In the genomic region with DNA sequence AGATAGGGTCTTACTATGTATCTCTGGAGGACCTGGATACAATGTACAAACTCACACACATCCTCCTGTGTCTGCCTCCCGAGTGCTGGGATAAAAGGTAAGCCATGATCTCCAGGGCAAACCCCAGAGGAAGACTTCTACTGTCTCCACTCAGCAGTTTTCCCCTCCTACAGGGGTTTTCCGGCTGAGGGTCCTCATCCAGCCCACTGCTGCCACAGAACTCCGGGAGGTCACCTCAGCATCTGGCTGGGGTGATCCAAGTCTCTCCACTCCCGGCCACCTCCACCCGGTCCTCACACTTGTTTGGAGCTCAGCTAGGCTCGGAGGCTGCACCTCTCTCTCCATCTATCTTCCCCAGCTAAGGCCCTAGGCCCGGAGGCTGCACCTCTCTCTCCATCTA, we compare ENCODE assay signal across 19 mouse cellular contexts. TPM values are rescaled to one million over a fixed set of nuclear protein-coding genes. Genes with fewer than 3 reads are reported as not detected.
"Had no signal": no experiment of that assay in that cellular context is flagged by ENCODE, and none has a peak within 500 bp of the region (broad histone marks: within the 10 kb centered on the region; RNA-seq: fewer than 3 reads in every experiment).

No protein-coding gene starts in this region.

- H3K27ac ChIP-seq: kidney, postnatal 0 days; layer of hippocampus, adult 2 months; left cerebral cortex, adult 2 months; liver, embryonic 13.5 days; midbrain, embryonic 12.5 days; midbrain, embryonic 15.5 days; neural tube, embryonic 13.5 days; stomach, embryonic 15.5 days had no signal

- H3K4me3 ChIP-seq: layer of hippocampus, adult 2 months; left cerebral cortex, adult 2 months; liver, embryonic 13.5 days; midbrain, embryonic 12.5 days; midbrain, embryonic 15.5 days; myocyte; neural tube, embryonic 13.5 days; stomach, embryonic 15.5 days had no signal

- DNase-seq: kidney, postnatal 25 days; layer of hippocampus, postnatal 36 days; liver, embryonic 13.5 days; lung, adult 2 months; lung, postnatal 14 days; lung, postnatal 4 days; retina, postnatal 1 day; right cerebral cortex, postnatal 25 days; spleen, adult 18-20 months; thymus, postnatal 25 days had no signal

- H3K4me2 ChIP-seq: liver, embryonic 13.5 days; midbrain, embryonic 12.5 days; midbrain, embryonic 15.5 days; neural tube, embryonic 13.5 days; stomach, embryonic 15.5 days had no signal

- H3K9me3 ChIP-seq: liver, embryonic 13.5 days; midbrain, embryonic 12.5 days; midbrain, embryonic 15.5 days; neural tube, embryonic 13.5 days; stomach, embryonic 15.5 days had no signal

- H3K9ac ChIP-seq: liver, embryonic 13.5 days; midbrain, embryonic 12.5 days; midbrain, embryonic 15.5 days; neural tube, embryonic 13.5 days; stomach, embryonic 15.5 days had no signal

- H3K27me3 ChIP-seq: midbrain, embryonic 15.5 days; neural tube, embryonic 13.5 days; stomach, embryonic 15.5 days had no signal

- ATAC-seq: midbrain, embryonic 15.5 days had no signal

- H3K4me1 ChIP-seq: liver, embryonic 13.5 days; midbrain, embryonic 12.5 days; midbrain, embryonic 15.5 days; neural tube, embryonic 13.5 days; stomach, embryonic 15.5 days had no signal

- H3K36me3 ChIP-seq: liver, embryonic 13.5 days; midbrain, embryonic 12.5 days; midbrain, embryonic 15.5 days; neural tube, embryonic 13.5 days; stomach, embryonic 15.5 days had no signal

RNA-seq across cellular contexts. Expression of gene Cgnl1, which starts 31.9 kb away (rescaled TPM):
- total RNA-seq: megakaryocyte-erythroid progenitor cell, adult 5-6 weeks had no signal
